Mouse (Mus musculus) CD4-positive helper T cell, adult 2 months (primary cell): ENCODE data around the gene Sash1.
"Not testable (repeated sequence)": the region's sequence is repeated elsewhere in the genome, so short reads cannot be mapped to it uniquely, and the experiment has no call there.

Source experiments
- DNase-seq: peaks from one replicate; pipeline ENCODE4 v3.0.0-alpha.2; 2012; ENCODE audit warnings: low read depth, missing footprints, low spot score

Sash1 gene

GRCm38 (mm10) chr10:8757429-8757931 lies 128.4 kb downstream of the Sash1 start:
- no peak for DNase-seq

DNA sequence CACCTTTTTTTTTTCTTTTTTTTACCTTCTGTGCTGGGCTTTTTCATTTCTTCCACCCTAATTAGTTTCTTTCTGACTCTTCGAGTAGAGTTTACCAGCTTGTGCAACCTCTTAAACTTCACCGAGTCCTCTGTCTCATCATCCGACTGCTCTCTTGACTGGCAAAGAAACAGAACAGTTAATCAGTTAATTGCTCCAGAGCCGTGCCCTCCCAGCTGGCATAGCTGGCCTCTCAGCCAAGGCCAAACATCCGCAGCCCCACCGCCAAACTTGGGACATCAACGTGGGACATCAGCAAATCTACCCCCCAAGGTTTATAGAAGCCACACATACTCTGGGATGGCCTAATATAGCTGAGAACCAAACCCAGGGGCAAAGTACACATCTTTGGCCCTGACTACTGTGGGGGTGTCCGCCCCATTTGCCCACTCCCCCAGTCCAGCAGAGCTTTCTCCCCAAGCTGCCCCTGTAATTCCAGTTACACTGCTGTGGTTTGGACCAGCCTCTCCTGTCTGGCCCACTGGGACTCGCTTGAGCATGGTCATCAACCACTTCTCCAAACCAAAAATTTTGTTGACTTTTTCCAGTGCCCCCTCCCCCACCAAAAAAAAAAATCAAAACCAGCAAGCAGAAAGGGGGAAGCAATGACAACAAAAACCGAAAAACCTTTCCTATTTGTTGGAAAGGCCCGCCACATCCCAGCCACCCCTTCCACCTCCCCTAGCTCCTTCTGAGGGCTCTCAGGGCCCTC lies 129.1 kb downstream of the Sash1 start:
- no peak for DNase-seq

GRCm38 (mm10) chr10:8753377-8753776 lies 132.5 kb downstream of the Sash1 start:
- DNase-seq: no peak

DNA sequence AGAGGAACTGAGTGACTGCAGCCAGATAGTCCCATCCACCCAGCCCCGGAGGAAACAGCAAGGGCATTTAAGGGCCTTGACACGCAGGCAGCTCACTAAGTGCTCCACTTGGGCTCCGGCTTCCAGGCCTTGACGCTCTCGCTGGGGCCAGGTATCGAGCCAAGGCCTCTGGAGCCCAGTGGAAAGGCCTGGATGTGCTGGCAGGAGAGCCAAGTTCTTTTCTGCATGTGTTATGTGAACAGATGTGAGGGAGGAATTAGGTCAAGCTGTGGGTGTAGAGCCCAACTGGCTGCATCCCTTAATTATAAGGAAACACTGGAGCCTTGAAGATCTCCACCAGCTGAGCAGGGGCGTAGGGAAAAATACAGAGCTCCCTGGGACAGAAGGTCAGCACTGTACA lies 133.4 kb downstream of the Sash1 start:
- DNase-seq: no peak

- no peak for DNase-seq
Measured at GRCm38 (mm10) chr10:8749537-8749936, 136.3 kb downstream of the Sash1 start.

DNA sequence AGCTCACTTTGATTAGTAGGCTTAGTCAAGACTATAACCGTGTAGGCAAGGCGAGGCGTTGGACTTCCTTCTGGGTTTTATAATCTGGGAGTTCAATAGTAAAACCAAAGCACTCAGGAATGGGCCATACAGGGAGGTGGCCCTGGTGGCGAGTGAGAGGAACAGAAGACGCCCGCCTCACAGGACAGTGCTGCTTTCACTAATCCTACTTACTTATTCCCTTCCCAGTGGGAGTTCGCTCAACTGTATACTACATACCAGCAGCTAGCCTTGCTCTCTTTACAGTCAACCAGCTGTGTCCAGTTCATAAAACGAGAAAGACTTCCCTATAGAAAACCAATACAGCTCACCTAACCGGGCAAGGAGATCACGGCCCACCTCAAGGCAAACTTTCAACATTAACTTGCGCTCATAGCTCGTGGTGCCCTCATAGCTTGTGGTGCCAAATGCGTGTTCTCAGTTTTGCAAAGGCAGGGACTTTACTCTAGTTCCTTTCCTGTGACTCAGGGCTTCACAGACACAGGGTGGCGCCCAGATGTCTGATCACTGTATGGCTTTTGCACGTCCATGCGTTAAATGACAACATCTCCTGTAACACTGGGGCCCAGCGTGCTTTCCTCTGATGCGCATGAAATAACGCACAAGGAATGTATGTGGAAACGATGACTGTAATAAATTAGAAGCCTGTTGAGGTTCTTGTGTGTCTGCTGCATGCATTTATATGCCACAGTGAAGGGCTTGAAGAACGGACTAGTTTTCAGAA lies 138.2 kb downstream of the Sash1 start:
- no peak for DNase-seq

GRCm38 (mm10) chr10:8746082-8746696 lies 139.7 kb downstream of the Sash1 start:
- no peak for DNase-seq

- peak; percentile 6 for DNase-seq
Measured at GRCm38 (mm10) chr10:8742872-8743271, 143.0 kb downstream of the Sash1 start.

GRCm38 (mm10) chr10:8741505-8741904 lies 144.4 kb downstream of the Sash1 start:
- no peak for DNase-seq

- DNase-seq: no peak
Measured at GRCm38 (mm10) chr10:8740797-8741196, 145.1 kb downstream of the Sash1 start.

DNA sequence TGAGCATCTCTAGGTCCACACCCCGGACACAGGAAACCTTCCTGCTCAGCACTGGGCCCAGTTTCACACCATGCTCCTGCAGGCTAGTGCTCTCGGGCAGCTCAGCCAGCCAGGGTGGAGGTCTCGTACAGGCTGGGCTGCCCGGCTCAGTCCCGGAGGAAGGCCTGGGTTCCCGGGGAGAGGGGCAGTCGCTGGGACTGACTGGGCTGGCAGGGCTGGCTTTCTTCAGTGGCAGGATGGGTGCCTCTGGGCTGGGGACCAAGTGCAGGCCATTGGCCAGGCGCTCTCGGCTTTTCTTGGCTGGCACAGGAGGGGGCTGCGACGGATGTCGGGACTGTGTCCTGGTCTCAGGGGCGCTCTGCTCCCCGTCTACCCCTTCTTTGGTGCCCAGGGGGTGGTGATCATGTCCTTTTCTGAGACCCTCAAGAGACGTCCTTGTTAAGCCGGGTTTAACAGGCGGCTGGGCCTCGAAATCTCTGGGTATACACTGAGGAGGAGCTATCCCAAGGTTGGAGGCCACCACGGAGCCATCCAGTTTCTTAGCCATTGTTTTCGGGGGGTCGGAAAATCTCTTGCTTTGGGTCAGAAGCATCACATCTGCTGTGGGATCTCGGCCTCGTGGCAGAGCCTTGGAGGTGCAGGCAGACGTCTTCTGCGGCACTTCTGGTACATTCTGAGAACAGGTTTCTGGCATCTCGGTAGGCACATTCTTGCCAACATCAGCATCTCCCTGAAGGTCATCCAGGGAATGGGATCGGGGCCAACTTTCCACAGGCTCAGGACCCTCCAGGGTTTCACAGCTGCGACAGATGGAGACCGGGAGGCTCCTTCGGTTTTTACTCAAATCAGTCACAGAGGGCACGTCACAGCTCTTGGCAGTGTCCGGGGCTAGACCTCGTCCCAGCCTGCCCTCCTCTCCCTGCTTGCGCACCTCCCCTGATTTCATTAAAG lies 156.2 kb downstream of the Sash1 start:
- no peak for DNase-seq

GRCm38 (mm10) chr10:8719345-8719744 lies 166.5 kb downstream of the Sash1 start:
- no peak for DNase-seq

DNA sequence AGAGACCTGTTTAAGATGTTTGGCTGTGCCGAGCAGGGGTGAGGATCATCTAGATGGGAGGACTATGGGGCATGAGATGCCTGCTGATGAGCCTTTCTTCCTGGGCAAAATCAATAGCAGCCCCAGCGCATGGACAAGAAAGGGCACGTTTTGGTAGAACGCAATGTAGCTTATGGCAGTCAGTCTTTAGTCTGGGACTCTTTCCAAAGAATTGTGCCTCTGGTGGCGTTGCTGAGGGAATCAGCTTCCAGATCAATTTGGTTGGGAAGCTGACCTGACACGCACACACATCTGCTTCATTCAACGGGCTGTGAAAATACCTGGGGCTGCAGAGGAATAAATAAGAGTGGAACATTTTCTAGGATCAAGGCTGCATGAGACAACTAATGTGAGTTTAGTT lies 167.0 kb downstream of the Sash1 start:
- no peak for DNase-seq

DNA sequence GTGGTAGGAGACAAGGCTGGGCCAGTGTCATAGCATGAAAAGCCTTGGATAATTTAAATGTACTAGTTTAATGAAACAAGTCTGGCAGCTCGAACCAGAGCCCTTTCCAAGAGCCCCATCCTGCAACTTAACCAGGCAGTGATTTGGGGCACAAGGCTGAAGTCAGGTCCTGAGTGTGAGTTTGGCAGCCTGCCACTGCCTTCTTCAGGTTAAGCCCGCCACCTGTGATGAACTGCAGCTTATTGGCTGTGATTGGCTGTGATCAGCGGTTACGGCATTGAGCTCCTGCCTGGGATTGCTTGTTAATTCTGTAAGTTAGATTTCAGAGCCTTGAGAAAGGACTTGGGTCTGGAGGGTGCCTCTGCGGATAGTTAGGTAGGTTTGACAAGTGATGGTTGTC lies 168.7 kb downstream of the Sash1 start:
- no peak for DNase-seq

- peak; percentile 59 for DNase-seq
Measured at GRCm38 (mm10) chr10:8715679-8716284, 170.1 kb downstream of the Sash1 start.

GRCm38 (mm10) chr10:8696636-8697035 lies 189.2 kb downstream of the Sash1 start:
- not testable (repeated sequence) for DNase-seq

DNA sequence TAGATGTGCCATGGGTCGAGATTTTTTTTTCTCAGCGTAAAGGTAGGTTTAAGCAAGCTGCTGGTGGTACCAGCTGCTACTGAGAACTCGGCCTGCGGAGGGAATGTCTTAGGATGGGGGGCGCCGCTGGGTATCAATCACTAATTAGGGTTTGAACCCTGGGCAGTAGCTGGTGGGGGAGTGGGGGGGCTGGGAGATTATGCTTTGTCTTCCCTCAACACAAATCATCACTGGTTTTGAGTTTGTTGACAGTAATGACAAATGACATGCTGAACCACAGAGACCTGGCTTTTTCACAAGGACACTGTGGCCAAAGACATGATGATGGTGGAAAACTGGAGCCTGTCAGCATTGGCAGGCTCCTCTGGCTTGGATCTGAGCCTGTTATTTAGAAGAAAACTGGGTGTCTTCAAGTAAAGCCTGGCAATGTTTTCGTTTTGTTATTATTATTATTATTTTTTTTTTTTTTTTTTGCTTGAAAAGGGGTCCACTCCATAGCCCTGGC lies 191.8 kb downstream of the Sash1 start:
- no peak for DNase-seq

- no peak for DNase-seq
Measured at GRCm38 (mm10) chr10:8693561-8693960, 192.3 kb downstream of the Sash1 start.

DNA sequence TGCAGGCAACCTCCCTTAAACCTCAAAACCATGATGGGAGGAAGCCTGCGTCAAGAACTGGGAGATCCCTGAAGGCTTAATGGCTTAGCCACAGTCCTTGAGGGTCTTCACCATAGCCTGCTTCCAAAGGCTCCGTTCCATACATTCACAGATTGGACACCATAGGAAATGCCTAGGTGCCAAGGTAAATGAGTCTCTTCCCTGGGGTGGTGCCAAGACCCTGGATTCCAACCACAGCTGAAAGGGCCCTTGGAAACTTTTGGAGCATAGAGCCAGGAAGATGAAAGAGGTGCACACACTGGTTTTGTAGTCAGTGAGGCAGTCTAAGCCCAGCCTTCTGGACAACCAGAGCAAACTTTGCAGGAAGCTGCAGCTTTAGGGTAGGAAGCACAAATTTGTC lies 193.3 kb downstream of the Sash1 start:
- no peak for DNase-seq

DNA sequence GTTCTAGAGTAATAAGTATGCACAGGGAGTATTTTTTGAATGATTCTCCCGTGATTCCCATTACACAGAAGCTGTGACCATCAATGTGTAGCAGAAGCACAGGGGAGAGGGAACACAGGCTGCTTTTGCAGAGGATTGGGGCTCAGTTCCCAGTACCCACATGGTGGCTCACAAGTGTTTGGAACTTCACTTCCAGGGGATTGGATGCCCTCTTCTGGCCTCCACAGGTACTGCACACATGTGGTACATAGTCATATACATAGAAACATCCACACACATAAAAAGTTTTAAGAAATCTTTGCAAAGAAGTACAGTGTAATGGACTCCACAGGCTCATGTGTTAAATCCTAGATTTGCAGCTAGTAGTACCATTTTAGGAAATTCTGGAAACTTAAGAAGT lies 199.7 kb downstream of the Sash1 start:
- no peak for DNase-seq

- no peak for DNase-seq
Measured at GRCm38 (mm10) chr10:8685269-8685668, 200.6 kb downstream of the Sash1 start.
